Mouse (Mus musculus): ENCODE data around the gene Zfp128.
"Not testable (repeated sequence)": the region's sequence is repeated elsewhere in the genome, so short reads cannot be mapped to it uniquely, and the experiment has no call there.

The Zfp128 gene

GRCm38 (mm10) chr7:12880911-12881660 is at the start of gene Zfp128:
Zfp128 (plus strand) TSS chr7:12881177.
- peak; percentile 93 for DNase-seq (ENCODE audit: low read depth)

- DNase-seq (ENCODE audit: low read depth): peak; percentile 95
These were observed 46.5 kb upstream of the Zfp128 start, which contains the start of gene Zfp110 for GRCm38 (mm10) chr7:12834162-12835120. Zfp110 (plus strand) TSS chr7:12834761.

- no peak for DNase-seq (ENCODE audit: low read depth)
These were observed 45.7 kb upstream of the Zfp128 start for GRCm38 (mm10) chr7:12835193-12835671.

GRCm38 (mm10) chr7:12835779-12836178 is 45.2 kb upstream of the Zfp128 start:
- peak; percentile 10 for DNase-seq (ENCODE audit: low read depth)

GRCm38 (mm10) chr7:12874301-12874700 is 6.7 kb upstream of the Zfp128 start:
- peak; percentile 82 for DNase-seq (ENCODE audit: low read depth)

GRCm38 (mm10) chr7:12880036-12880435 is 941 bp upstream of the Zfp128 start:
- DNase-seq (ENCODE audit: low read depth): no peak

GRCm38 (mm10) chr7:12880497-12880896 is 480 bp upstream of the Zfp128 start:
- not testable (repeated sequence) for DNase-seq (ENCODE audit: low read depth)

GRCm38 (mm10) chr7:12886563-12887266 is 5.7 kb downstream of the Zfp128 start:
- no peak for DNase-seq (ENCODE audit: low read depth)

- DNase-seq (ENCODE audit: low read depth): no peak
These were observed 6.6 kb downstream of the Zfp128 start for GRCm38 (mm10) chr7:12887585-12887984.

- peak; percentile 46 for DNase-seq (ENCODE audit: low read depth)
These were observed 10.0 kb downstream of the Zfp128 start for GRCm38 (mm10) chr7:12890928-12891327.

- peak; percentile 44 for DNase-seq (ENCODE audit: low read depth)
These were observed 10.4 kb downstream of the Zfp128 start for GRCm38 (mm10) chr7:12891334-12891733.

GRCm38 (mm10) chr7:12897655-12898410 is 16.9 kb downstream of the Zfp128 start, which contains the start of gene Zscan22:
Zscan22 (plus strand) TSS chr7:12897815.
- DNase-seq (ENCODE audit: low read depth): peak; percentile 90

GRCm38 (mm10) chr7:12901517-12901916 is 20.5 kb downstream of the Zfp128 start:
- DNase-seq (ENCODE audit: low read depth): no peak

- no peak for DNase-seq (ENCODE audit: low read depth)
These were observed 22.6 kb downstream of the Zfp128 start for GRCm38 (mm10) chr7:12903623-12904022.

- DNase-seq (ENCODE audit: low read depth): no peak
These were observed 24.2 kb downstream of the Zfp128 start for GRCm38 (mm10) chr7:12905146-12905545.

- DNase-seq (ENCODE audit: low read depth): peak; percentile 94
These were observed 28.6 kb downstream of the Zfp128 start for GRCm38 (mm10) chr7:12909498-12909962.

GRCm38 (mm10) chr7:12910181-12910668 is 29.2 kb downstream of the Zfp128 start:
- DNase-seq (ENCODE audit: low read depth): peak; percentile 72

GRCm38 (mm10) chr7:12913556-12913955 is 32.6 kb downstream of the Zfp128 start:
- DNase-seq (ENCODE audit: low read depth): peak; percentile 59

- not testable (repeated sequence) for DNase-seq (ENCODE audit: low read depth)
These were observed 39.5 kb downstream of the Zfp128 start for GRCm38 (mm10) chr7:12920495-12920894.

GRCm38 (mm10) chr7:12921318-12921704 is 40.3 kb downstream of the Zfp128 start:
- no peak for DNase-seq (ENCODE audit: low read depth)

All from induced T-regulatory cell, adult 2 months (primary cell).